Mouse (Mus musculus) layer of hippocampus, adult 8-10 months (tissue): Measurements from ENCODE around the gene Sertad3. TPM values are rescaled to one million over a fixed set of nuclear protein-coding genes. Genes with fewer than 3 reads are reported as not detected.

Source experiments
- DNase-seq, 2 experiments: peaks; one replicate each; pipeline ENCODE4 v3.0.0; 2022; ENCODE audit warnings: low spot score in 2 of 2
- total RNA-seq, 4 experiments: library from RNA; stranded (reverse); gene quantifications; 2 replicates each; pipeline ENCODE4 v1.2.4; 2022

The Sertad3 gene
- total RNA-seq, 4 experiments from 2014 or later = 3.0 to 4.9 (median 3.9) TPM

DNA sequence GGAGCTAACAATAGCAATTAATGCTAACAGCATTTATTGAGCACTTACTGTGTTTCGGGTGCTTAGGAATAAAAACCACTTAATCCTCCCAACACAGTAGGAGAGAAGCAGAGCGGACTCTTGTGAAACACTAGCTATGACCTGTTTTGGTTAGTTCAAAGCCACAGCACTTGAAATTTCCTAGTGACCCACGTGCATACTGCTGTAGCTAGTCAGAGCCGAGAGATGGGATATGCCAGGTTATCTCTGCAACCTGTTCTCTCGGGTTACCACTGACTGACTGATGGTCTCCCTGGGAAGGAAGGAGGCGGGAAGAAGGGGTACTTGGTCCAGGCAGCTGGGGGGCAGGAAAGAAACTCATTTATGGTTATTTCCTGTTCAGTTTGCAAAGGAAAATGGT lies 13.1 kb upstream of the Sertad3 start:
- DNase-seq = no peak

DNA sequence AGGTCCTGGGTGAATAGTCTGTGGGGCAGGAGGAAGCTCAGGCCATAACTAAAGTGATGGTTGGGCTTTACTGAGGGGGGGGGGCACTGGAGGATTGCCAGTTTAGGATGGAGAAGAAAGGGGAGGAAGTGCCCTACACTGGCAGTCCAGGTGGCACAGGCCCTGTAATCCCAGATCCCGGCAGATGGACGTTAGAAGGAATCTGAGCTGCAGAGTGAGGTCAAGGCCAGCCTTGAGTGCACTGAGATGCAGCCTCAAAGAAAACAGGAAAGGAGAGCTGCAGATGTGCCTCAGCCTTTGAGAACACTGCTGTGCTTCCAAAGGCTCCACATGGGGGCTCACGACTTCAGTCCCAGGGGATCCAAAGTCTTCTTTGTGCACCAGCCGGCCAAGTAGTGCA lies 5.9 kb upstream of the Sertad3 start:
- no peak for DNase-seq

DNA sequence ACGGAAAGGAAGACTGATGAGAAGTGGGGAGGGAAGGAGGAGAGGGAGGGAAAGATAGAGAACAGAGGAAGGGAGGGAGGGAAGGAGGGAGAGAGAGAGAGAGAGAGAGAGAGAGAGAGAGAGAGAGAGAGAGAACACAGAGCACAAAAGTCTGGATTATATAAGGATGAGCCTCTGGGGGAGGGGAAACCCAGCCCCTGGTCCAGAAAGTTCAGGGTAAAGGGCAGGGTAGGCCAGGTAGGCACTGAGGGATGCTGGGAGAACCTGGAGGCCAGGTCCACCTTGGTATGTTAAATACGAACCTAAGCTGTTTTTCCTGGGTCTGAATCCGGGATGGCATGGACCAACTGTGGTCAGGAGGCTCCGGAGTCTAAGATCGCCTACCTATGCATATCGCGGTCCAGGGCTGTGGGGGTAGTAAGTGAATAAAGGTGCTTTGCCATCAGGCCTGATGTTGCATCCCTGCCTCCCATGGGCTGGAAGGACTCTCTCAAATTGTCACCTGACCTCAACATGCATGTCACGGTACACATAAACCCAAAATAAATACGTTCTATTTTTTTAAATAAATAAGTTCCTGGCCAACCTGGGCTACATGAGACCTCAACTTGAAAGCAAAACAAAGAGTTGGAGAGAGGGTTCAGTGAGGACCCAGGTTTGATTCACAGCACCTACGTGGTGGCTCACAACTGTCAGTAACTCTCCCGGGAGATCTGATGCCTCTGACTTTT lies 2.0 kb upstream of the Sertad3 start:
- no peak for DNase-seq

DNA sequence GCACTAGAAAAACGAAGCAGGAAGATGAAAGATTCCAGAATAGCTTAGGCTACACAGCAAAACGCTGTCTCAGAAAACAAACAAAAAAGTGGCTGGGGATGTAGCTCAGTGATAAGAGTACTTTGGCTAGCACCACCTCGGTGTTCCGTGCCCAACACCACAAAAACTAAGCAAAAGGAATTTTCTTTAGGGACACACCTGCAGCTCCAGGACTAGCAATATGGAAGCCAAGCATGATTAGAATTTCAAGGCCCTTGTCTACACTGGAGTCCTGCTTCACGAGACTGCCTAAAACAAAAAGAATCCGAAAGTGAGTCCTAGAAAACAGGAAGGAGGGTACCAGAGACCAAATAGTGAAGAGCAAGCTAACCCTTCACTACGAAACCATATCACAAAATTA lies 972 bp upstream of the Sertad3 start:
- no peak for DNase-seq

DNA sequence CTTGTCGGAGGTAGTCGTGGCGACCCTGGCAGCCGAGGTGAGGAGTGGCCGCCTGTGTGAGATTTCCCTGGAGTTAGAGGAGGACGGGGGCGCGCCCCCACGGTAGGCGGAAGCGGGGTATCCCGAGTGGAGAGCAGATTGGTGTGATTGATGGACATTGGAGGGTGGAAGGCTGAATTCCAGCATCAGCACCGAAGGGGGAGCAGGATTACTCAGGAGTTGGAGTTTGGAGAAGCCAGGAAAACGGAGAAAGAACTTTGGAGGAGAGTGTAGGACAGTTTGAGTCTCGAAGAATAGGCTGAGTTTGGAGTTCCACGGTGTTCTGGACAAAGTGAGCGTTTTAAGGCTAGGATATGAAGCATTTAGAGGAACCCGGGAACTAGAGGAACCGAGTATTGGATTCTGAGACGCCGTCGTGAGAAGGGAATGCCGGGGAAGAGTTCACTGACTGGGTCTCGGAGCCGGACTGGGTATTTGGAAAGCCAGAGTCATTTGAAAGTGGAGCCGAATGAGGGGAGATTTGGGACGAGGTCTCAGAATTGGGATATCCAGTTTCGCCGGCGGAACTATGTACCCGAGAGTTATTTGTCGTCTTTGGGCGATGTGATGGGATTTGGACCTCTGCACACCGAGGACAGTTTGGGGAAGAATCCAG lies 394 bp downstream of the Sertad3 start:
- no peak for DNase-seq

DNA sequence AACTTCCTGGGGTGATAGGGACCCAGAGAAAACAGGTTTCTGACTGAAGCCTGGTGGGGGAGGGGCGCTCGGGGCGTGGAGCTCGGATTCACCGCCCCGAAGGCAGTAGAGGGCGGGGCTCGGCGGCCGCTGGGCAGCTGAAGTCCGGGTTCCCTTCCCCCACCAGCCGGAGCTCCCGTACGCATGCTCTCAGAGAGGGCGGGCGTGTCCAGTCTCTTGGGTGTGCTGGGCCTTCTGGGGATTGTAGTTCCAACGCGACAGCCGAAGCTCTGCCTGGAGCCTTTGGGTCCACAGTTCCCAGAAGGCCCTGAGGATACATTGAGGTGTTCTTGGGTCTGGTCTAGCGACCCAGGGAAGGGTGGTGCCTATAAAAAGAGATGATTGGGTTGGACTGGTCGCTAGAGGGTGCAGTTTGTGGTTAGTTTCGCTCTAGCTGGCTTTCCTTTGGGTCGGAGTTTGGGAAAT lies 954 bp downstream of the Sertad3 start:
- DNase-seq = peak; percentile 97 to 98

DNA sequence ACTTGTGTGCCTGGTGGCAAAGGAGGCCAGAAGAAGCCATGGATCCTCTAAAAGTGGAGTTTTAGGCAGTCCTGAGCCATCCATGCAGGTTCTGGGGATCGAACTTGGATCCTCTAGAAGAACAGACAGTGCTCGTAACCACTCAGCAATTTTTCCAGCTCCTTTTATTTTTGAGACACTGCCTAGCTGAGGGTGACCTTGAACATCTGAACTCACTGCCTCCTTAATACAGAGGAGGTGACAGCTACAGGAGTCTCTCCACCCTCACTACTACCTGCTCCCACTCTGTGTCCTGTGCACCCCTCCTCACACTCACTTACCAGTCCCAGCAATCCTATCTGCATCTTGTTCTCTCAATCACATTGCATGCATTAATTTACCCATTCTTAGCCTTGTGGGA lies 2.0 kb downstream of the Sertad3 start:
- DNase-seq = no peak

DNA sequence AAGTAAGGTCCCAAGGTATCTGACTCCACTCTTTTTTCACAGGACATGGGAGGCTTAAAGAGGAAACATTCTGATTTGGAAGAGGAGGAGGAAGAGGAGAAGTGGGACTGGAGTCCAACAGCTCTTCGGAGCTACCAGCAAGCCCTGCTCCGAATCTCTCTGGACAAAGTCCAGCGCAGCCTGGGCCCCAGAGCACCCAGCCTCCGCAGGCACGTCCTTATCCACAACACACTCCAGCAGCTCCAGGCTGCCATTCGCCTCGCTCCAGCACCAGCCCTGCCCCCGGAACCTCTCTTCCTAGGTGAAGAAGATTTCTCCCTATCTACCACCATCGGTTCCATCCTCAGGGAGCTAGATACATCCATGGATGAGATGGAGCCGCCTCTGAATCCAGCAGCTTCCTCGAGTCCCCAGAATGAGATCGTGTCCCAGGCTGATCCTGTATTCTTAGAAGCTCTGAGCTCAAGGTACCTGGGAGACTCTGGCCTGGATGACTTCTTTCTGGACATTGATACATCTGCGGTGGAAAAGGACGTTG lies 2.6 kb downstream of the Sertad3 start:
- no peak for DNase-seq

DNA sequence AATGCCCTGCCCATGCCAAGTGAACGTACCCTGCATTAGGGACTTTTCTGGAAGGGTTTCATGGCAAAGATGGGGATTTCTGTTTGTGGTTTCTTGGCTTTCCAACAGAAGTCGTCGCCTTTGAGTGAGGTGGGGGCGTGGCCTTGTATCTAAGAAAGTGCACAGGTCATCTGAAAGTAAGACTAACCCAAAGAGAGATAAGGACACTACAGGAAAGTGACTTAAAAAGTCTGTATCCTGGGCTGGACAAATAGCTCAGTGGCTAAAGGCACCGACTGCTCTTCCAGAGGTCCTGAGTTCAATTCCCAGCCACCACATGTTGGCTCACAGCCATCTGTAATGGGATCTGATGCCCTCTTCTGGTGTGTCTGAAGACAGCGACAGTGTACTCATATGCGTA lies 5.0 kb downstream of the Sertad3 start:
- no peak for DNase-seq

DNA sequence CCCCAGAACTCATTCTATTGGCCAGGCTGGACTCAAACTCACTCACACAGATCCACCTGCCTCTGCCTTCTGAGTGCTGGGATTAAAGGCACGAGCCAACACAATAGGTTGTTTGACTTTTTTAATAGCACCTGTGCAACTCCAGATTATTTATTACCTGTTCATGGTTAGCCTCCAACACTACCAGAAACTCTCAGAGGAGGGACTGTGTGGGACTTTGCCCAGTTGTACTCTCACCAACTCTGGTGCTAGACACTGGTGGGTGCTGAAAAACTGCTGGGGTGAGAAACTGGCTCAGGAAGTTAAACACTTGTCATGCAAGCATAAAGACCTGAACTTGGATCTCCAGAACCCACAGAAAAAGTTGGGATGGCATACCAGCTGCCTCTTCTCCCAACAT lies 6.2 kb downstream of the Sertad3 start:
- no peak for DNase-seq

DNA sequence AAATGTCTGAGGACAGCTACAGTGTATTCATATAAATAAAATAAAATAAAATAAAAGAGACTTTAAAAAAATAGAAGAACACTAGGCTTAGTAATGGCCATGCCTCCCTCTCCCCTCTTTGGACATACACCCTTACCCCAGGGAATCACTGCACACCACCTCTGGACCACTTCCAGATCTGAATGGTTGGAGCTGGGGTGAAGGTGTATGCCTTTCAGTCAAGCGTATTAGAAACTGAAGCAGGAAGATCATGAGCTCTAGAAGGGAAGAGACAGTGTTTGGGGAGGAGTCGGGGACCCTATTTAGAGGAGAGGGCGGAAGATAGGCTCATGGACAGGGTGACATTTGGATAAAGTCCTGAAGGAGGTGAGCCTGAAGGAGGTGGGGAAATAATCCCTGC lies 6.9 kb downstream of the Sertad3 start:
- no peak for DNase-seq

DNA sequence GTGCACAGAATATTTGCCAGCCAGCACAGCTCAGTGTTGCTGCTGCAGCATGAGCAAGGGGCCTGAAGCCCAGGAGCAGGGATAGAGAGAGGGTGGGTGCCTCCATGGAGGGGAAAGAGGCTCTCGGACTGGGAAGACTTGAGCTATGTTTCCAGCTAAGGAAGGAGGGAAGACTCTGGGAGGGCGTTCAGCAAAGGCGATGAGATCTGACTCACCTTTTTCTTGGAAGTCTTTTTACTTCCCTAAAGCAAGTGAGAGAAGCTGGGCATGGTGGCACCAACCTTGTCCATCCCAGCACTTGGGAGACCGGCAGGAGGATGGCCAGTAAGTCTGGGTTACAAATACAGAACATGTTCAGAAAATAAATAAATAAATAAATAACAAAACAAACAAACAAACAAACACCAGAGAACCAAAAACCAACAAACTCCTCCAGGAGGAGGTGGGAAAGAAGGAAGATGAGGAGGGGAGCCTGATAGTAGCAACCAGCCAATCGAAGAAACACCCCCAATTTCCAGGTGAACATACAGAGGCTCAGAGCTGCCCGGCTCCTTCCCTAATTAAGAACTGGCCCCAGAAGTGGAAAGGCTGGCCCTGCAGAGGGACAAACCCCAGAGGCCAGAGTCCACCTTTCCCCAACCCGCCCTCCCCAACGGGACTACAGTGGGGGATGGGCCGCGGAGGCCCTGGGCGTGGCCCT lies 7.5 kb downstream of the Sertad3 start:
- no peak for DNase-seq

DNA sequence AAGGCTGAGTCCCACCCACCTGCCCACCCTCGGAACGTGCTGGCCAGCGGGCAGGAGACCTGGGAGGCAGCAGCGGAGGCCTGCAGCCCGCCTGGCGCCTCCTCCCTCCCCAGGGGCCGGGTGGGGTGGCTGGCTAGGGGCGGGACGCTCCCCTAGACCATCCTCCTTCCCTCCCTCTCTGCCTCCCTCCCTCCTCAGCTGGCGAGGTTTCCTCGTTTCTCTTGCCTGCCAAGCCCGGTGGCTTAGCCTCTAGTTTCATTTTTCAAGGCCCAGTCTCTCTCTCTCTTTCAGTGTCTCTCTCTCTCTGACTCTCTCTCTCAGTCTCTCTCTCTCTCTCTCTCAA lies 8.0 kb downstream of the Sertad3 start:
- DNase-seq = peak in 1 of 2 experiments; percentile 62

DNA sequence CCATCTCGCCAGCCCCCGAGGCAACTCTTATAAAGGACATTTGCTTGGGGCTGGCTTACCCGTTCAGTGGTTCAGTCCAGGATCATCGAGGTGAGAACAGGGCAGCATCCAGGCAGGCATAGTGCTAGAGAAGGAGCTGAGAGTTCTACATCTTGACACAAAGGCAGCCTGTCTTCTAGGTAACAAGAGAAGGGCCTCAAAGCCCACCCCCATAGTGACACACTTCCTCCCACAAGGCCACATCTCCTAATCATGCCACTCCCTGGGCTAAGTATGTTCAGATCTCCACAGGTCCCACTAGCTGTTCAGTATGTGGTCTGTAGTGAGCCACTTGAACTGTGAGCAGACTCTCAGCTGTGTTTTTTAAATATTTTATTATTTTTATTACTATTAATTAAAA lies 10.3 kb downstream of the Sertad3 start:
- no peak for DNase-seq

DNA sequence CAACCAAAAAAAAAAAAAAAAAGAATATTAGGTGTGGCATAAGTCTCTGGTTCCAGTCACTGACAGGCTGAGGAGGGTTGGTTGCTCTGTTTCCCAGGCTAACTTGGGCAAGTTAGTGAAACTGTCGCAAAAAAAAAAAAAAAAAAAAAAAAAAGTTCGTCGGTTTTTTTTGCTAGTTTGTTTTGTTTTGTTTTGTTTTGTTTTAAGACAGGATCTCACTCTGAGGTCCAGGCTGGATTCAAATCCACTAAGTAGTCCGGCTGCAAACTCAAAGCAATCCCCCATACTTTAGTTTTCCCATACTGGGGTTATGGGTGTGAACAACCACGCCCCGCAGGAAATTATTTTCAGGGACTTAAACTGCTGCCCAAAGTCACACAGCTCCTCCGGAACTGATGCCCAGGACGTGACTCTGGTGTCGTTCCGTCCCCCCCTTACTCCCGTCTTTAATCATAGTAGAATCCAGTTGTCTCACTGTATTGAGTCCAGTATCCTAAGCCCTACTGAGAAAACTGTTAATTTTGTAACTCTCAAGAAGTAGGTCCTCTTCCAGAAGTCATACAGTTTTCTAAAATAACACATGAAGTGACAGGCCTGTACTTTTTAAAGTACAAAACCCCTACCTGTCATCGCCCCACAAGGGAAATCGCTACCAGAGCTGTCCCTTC lies 12.7 kb downstream of the Sertad3 start:
- DNase-seq = no peak

DNA sequence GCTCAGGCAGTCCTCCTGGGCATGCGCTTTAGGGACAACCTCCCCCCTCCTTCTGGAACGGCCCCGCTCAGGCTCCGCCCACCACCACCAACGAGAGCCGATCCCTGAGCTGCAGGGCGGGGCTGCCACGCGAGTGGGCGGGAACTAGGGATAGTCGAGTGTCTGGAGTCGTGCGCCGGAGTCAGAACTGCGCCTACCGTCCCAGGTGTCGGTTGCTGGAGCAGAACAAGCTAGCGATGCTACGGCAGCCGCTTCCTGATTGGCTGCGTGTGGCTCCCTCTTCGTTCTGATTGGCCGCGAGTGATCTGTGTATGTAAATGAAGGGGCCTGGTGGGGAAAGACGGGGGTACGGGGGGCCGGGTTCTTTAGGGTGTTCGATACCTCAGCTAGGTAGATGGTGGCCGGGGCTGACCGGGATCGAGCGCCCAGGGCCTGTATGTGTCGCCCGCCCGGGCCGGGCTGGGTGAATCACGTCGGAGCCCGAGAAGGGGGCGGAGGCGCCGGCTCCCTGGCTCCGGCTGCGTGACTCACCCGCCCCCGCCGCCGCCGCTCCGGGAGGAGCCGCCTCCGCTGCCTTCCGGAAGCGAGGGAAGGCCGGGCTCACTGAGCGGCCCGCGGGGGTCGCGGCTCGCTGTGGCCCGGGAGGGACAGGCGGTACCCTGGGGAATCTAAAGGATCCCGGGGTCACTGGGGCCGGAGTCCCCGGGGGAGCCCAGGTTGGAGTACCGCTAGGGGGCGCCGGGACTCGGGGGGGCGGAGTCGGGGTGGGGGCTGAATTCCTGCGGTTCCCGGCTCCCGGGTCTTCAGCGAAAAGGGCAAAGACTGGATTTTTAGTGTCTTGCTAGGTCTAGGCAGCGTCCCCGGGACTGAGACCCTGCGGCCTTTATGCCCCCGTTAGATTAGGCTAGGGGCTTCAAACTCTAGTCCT lies 13.5 kb downstream of the Sertad3 start, which contains the start of gene Sertad1:
Gene Sertad1 (plus strand): TSS at position 141 of the 928 bp plus-strand sequence.
- peak; percentile 99 to 100 for DNase-seq

DNA sequence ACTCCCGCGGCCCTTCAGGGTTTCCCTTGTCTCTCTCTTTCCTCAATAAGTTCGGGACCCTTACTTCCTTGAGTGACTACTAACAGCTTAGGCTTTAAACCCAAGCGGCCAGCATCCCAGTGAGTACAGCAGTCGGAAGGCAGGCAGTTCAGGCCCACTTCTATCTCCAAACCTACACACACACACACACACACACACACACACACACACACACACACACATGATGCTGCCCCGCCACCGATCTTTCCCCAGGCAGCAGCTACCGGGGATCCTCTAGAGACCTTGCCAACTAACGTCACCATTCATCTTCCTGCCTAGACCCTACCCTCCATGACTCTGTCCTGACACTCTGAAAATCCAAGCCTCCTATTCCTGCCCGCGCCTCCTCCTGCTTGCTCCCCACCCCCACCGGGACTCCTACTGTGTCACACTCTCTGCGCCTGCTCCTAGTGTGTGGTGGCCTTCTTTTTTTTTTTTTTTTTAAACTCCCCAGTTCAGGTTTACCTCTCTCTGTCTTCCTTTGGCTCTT lies 14.2 kb downstream of the Sertad3 start:
- DNase-seq = no peak

DNA sequence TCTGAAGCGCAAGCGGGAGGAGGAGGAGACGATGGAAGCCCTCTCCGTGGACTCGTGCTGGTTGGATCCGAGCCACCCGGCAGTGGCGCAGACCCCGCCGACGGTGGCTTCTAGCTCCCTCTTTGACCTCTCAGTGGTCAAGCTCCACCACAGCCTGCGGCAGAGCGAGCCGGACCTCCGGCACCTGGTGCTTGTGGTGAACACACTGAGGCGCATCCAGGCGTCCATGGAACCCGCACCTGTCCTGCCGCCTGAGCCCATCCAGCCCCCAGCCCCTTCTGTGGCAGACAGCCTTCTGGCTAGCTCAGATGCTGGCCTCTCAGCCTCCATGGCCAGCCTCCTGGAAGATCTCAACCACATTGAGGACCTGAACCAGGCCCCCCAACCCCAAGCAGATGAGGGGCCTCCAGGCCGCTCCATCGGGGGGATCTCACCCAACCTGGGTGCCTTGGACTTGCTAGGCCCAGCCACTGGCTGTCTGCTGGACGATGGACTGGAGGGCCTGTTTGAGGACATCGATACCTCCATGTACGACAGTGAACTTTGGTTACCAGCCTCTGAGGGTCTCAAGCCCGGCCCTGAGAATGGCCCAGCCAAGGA lies 15.8 kb downstream of the Sertad3 start:
- no peak for DNase-seq

DNA sequence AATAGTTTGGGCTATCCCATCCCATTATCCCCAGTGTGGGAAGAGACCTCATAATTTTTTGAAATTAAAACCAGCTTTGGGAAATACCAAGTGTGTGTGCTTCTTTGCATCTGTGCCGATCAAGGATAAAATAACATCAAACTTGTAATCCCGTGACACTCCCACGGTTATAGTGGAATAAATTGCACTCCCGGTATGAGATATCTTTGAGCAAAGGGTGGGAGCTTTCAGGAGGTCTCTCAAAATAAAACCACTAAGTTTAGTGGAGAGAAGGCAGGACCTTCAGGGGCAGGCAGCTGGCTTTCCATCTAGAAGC lies 16.6 kb downstream of the Sertad3 start:
- DNase-seq = no peak
